25 mouse cellular contexts compared by ENCODE assay signal in genomic region chr19:20243817-20244216, GRCm38 (mm10).
DNase-seq lines count a peak whose midpoint lies in the region; ATAC-seq and TF ChIP-seq lines count a peak whose summit lies in the region.
"Had no signal": no experiment of that assay in that cellular context is flagged by ENCODE, and none has a peak within 500 bp of the region (broad histone marks: within the 10 kb centered on the region; RNA-seq: fewer than 3 reads in every experiment).

No protein-coding gene starts in this region.

- WGBS in forebrain, embryonic 15.5 days: 67% methylated on average over 1 of the region's 1 CpGs
- WGBS in forebrain, embryonic 12.5 days: 72% methylated on average over 1 of the region's 1 CpGs
- WGBS in hindbrain, postnatal 0 days: 38% methylated on average over 1 of the region's 1 CpGs

- no peaks in the 10 kb centered on the region for H3K36me3 ChIP-seq in forebrain, embryonic 15.5 days
- H3K36me3 ChIP-seq in forebrain, embryonic 12.5 days (replicated peaks): no peaks in the 10 kb centered on the region
- H3K36me3 ChIP-seq in hindbrain, postnatal 0 days (ENCODE audit: insufficient read depth, low read length): no peaks in the 10 kb centered on the region
- H3K36me3 ChIP-seq: embryonic facial prominence, embryonic 12.5 days; heart, embryonic 10.5 days; heart, embryonic 15.5 days; limb, embryonic 13.5 days; midbrain, embryonic 15.5 days had no signal

- TF ChIP-seq CTCF in hindbrain, postnatal 0 days (IDR thresholded peaks at IDR 0.05; ENCODE audit: low read depth): no peak

- no peak overlapping the region for H3K4me2 ChIP-seq in forebrain, embryonic 15.5 days (replicated peaks)
- no peak overlapping the region for H3K4me2 ChIP-seq in forebrain, embryonic 12.5 days
- H3K4me2 ChIP-seq in hindbrain, postnatal 0 days (ENCODE audit: low read depth, low read length): no peak overlapping the region
- H3K4me2 ChIP-seq: embryonic facial prominence, embryonic 12.5 days; heart, embryonic 15.5 days; limb, embryonic 13.5 days; liver, embryonic 11.5 days; midbrain, embryonic 15.5 days had no signal

- H3K27me3 ChIP-seq in forebrain, embryonic 15.5 days: no peaks in the 10 kb centered on the region
- no peaks in the 10 kb centered on the region for H3K27me3 ChIP-seq in forebrain, embryonic 12.5 days
- H3K27me3 ChIP-seq in hindbrain, postnatal 0 days (ENCODE audit: insufficient read depth, low read length): no peaks in the 10 kb centered on the region
- H3K27me3 ChIP-seq: embryonic facial prominence, embryonic 12.5 days; heart, embryonic 15.5 days; limb, embryonic 13.5 days; megakaryocyte, embryonic 14.5 days; midbrain, embryonic 15.5 days had no signal

- 0 out of 2 replicates have a peak, but pooled peaks have one; percentile 63 for ATAC-seq in forebrain, embryonic 15.5 days (replicated peaks)
- no peak for ATAC-seq in forebrain, embryonic 12.5 days (ENCODE audit: low FRiP score)
- ATAC-seq in hindbrain, postnatal 0 days: peak; percentile 66
- ATAC-seq: activated CD4-positive, CD25-positive, alpha-beta regulatory T cell, adult 4 months; CD4-positive, CD25-positive, alpha-beta regulatory T cell, adult 4 months; intestine, postnatal 0 days; midbrain, embryonic 15.5 days had no signal

- intact Hi-C loops in left cerebral cortex, postnatal 4 days (cut with DNase I): no loop called here

- no peak overlapping the region for H3K4me3 ChIP-seq in forebrain, embryonic 15.5 days
- no peak overlapping the region for H3K4me3 ChIP-seq in forebrain, embryonic 12.5 days (replicated peaks)
- H3K4me3 ChIP-seq in hindbrain, postnatal 0 days (ENCODE audit: low read length): no peak overlapping the region
- H3K4me3 ChIP-seq: embryonic facial prominence, embryonic 12.5 days; heart, embryonic 10.5 days; heart, embryonic 15.5 days; limb, embryonic 13.5 days; megakaryocyte, embryonic 14.5 days; midbrain, embryonic 15.5 days had no signal

- peak; percentile 12 for DNase-seq in left cerebral cortex, postnatal 4 days
- no peak for DNase-seq in left cerebral cortex, adult 8-10 months (ENCODE audit: low spot score in 2 of 2)
- DNase-seq in retina, postnatal 1 day: peak; percentile 30
- no peak for DNase-seq in retina, embryonic 14.5 days (ENCODE audit: low spot score)
- peak; percentile 63 for DNase-seq in hindbrain, postnatal 0 days (ENCODE audit: low spot score)
- no peak for DNase-seq in kidney, adult 11 months
- DNase-seq: adrenal gland, adult 2 months; cerebellum, adult 2 months; cerebellum, postnatal 36 days; gastrocnemius, postnatal 10 days; kidney, postnatal 14 days; lung, postnatal 4 days; right cerebral cortex, postnatal 14 days had no signal

- H3K9me3 ChIP-seq in forebrain, embryonic 15.5 days: no peaks in the 10 kb centered on the region
- H3K9me3 ChIP-seq in forebrain, embryonic 12.5 days: no peaks in the 10 kb centered on the region
- no peaks in the 10 kb centered on the region for H3K9me3 ChIP-seq in hindbrain, postnatal 0 days (ENCODE audit: low read length)
- H3K9me3 ChIP-seq: embryonic facial prominence, embryonic 12.5 days; heart, embryonic 10.5 days; heart, embryonic 15.5 days; limb, embryonic 13.5 days; megakaryocyte, embryonic 14.5 days; midbrain, embryonic 15.5 days had no signal

- H3K9ac ChIP-seq in forebrain, embryonic 15.5 days (replicated peaks): no peak overlapping the region
- H3K9ac ChIP-seq in forebrain, embryonic 12.5 days: no peak overlapping the region
- no peak overlapping the region for H3K9ac ChIP-seq in hindbrain, postnatal 0 days (replicated peaks; ENCODE audit: low read length)
- H3K9ac ChIP-seq: embryonic facial prominence, embryonic 12.5 days; heart, embryonic 15.5 days; limb, embryonic 13.5 days; midbrain, embryonic 15.5 days had no signal

- no peak overlapping the region for H3K27ac ChIP-seq in forebrain, embryonic 15.5 days (replicated peaks)
- H3K27ac ChIP-seq in forebrain, embryonic 12.5 days: no peak overlapping the region
- H3K27ac ChIP-seq in hindbrain, postnatal 0 days: no peak overlapping the region
- H3K27ac ChIP-seq: embryonic facial prominence, embryonic 12.5 days; heart, embryonic 10.5 days; heart, embryonic 15.5 days; limb, embryonic 13.5 days; midbrain, embryonic 15.5 days had no signal

- 0 out of 2 replicates have a peak, but pooled peaks cover 3% of the 10 kb centered on the region for H3K4me1 ChIP-seq in forebrain, embryonic 15.5 days
- H3K4me1 ChIP-seq in forebrain, embryonic 12.5 days: no peaks in the 10 kb centered on the region
- H3K4me1 ChIP-seq in hindbrain, postnatal 0 days (ENCODE audit: insufficient read depth, low read length): no peaks in the 10 kb centered on the region
- H3K4me1 ChIP-seq: embryonic facial prominence, embryonic 12.5 days; heart, embryonic 10.5 days; heart, embryonic 15.5 days; megakaryocyte, embryonic 14.5 days; midbrain, embryonic 15.5 days had no signal

Comparison
In these comparisons a context has a peak if more than half of its experiments do, and no peak if none do; other contexts are left out.
1. DNase-seq: peak in left cerebral cortex, postnatal 4 days (single experiment), retina, postnatal 1 day (single experiment) and hindbrain, postnatal 0 days (single experiment); none in left cerebral cortex, adult 8-10 months (0 of 2), retina, embryonic 14.5 days (single experiment) and kidney, adult 11 months (single experiment).